Mouse (Mus musculus) C2C12 (cell line): Measurements from ENCODE around the gene Bckdk. TPM values are rescaled to one million over a fixed set of nuclear protein-coding genes. Genes with fewer than 3 reads are reported as not detected.
A peak's percentile ranks its signal among the peaks of the same experiment; 100 is the strongest.

Experiments used
- H3K27me3 ChIP-seq: one replicate; pipeline ENCODE4 v1.6.1; 2011; ENCODE audit not compliant: control insufficient read depth, insufficient read depth, insufficient read length
- H3K36me3 ChIP-seq: one replicate; pipeline ENCODE4 v1.6.1; 2011; ENCODE audit not compliant: control insufficient read depth, insufficient read depth
- H3K4me3 ChIP-seq: one replicate; pipeline ENCODE4 v1.5.1; 2011; ENCODE audit warnings: mild to moderate bottlenecking, control low read depth; ENCODE audit not compliant: poor library complexity, insufficient read depth, severe bottlenecking
- H3K79me2 ChIP-seq: one replicate; pipeline ENCODE4 v1.6.1; 2011; ENCODE audit not compliant: control insufficient read depth, insufficient read depth
- H3K79me3 ChIP-seq: one replicate; pipeline ENCODE4 v1.6.1; 2011; ENCODE audit warnings: low read depth, control low read depth
- H3ac ChIP-seq: one replicate; pipeline ENCODE3; 2011; ENCODE audit warnings: low read depth; ENCODE audit not compliant: control insufficient read depth, insufficient read length
- CEBPB ChIP-seq: IDR thresholded peaks from one replicate; pipeline ENCODE4 v1.6.1; 2011; ENCODE audit warnings: low read depth, mild to moderate bottlenecking, control low read depth, moderate library complexity
- CTCF ChIP-seq: IDR thresholded peaks from one replicate; pipeline ENCODE4 v1.5.1; 2011; ENCODE audit not compliant: control insufficient read depth, insufficient read depth, insufficient read length
- FOSL1 ChIP-seq: IDR thresholded peaks from one replicate; pipeline ENCODE4 v1.8.0; 2011; ENCODE audit warnings: mild to moderate bottlenecking, low read length; ENCODE audit not compliant: poor library complexity, insufficient read depth, severe bottlenecking
- MAX ChIP-seq: IDR thresholded peaks from one replicate; pipeline ENCODE4 v1.6.1; 2011; ENCODE audit warnings: mild to moderate bottlenecking, control low read depth
- MYOD1 ChIP-seq: IDR thresholded peaks from one replicate; pipeline ENCODE4 v1.6.1; 2011; ENCODE audit warnings: low read depth; ENCODE audit not compliant: control insufficient read depth, insufficient read length
- MYOG ChIP-seq: IDR thresholded peaks from one replicate; pipeline ENCODE4 v1.6.1; 2011; ENCODE audit not compliant: control insufficient read depth, insufficient read length; ENCODE audit errors: extremely low read depth
- USF1 ChIP-seq: IDR thresholded peaks from one replicate; pipeline ENCODE4 v1.6.1; 2011; ENCODE audit warnings: low read depth, mild to moderate bottlenecking, control low read depth, moderate library complexity
- polyA plus RNA-seq: library from polyadenylated mRNA; unstranded; fragments of >200 nt; fragmentation: generic; extraction: Trizol; gene quantifications from one replicate; pipeline ENCODE4 v1.2.1, GENCODE M21; 2012; ENCODE audit warnings: missing spikeins

The Bckdk gene
- polyA plus RNA-seq, 1 experiment = 52.4 TPM

GRCm38 (mm10) chr7:127929923-127930322 lies 26.0 kb downstream of the Bckdk start, which contains the start of gene Prss8:
Prss8 (minus strand) TSS chr7:127930104.
- no peaks in the 10 kb centered on the region for H3K36me3 ChIP-seq
- no peaks in the 10 kb centered on the region for H3K27me3 ChIP-seq
- H3ac ChIP-seq = no peak within 1 kb of the TSS
- TF ChIP-seq MYOD1 = no peak
- no peak for TF ChIP-seq FOSL1
- no peak for TF ChIP-seq CTCF
- no peak for TF ChIP-seq CEBPB
- no peak for TF ChIP-seq USF1
- no peak for TF ChIP-seq MAX
- no peak for TF ChIP-seq MYOG
- no peaks in the 10 kb centered on the region for H3K79me3 ChIP-seq
- no peak within 1 kb of the TSS for H3K4me3 ChIP-seq
- no peaks in the 10 kb centered on the region for H3K79me2 ChIP-seq

- no peaks in the 10 kb centered on the region for H3K79me3 ChIP-seq
- H3K36me3 ChIP-seq = no peaks in the 10 kb centered on the region
- no peak for TF ChIP-seq MAX
- TF ChIP-seq MYOD1 = no peak
- TF ChIP-seq CEBPB = no peak
- no peak for TF ChIP-seq FOSL1
- no peak for TF ChIP-seq MYOG
- TF ChIP-seq CTCF = no peak
- TF ChIP-seq USF1 = no peak
- H3K27me3 ChIP-seq = no peaks in the 10 kb centered on the region
- no peak overlapping the region for H3ac ChIP-seq
- no peaks in the 10 kb centered on the region for H3K79me2 ChIP-seq
- H3K4me3 ChIP-seq = no peak overlapping the region
Measured at GRCm38 (mm10) chr7:127930636-127931035, 26.8 kb downstream of the Bckdk start.

- Histone ChIP-seq H3ac (no peak overlapping the region), H3K79me2 (no peaks in the 10 kb centered on the region), H3K27me3 (no peaks in the 10 kb centered on the region), H3K79me3 (no peaks in the 10 kb centered on the region), H3K4me3 (no peak overlapping the region), H3K36me3 (no peaks in the 10 kb centered on the region)
- TF ChIP-seq USF1 (peak; percentile 96), MAX (peak; percentile 37), FOSL1 (no peak), MYOD1 (no peak)
Measured at GRCm38 (mm10) chr7:127931351-127932135, 27.7 kb downstream of the Bckdk start.

GRCm38 (mm10) chr7:127932273-127933031 lies 28.6 kb downstream of the Bckdk start:
- peak; percentile 84 for TF ChIP-seq MAX
- peak; percentile 56 for TF ChIP-seq USF1
- no peak for TF ChIP-seq CTCF
- TF ChIP-seq FOSL1 = no peak
- TF ChIP-seq MYOD1 = peak; percentile 90
- Histone ChIP-seq H3K36me3 (no peaks in the 10 kb centered on the region), H3K4me3 (no peak overlapping the region), H3K79me2 (no peaks in the 10 kb centered on the region), H3ac (no peak overlapping the region), H3K27me3 (no peaks in the 10 kb centered on the region), H3K79me3 (no peaks in the 10 kb centered on the region)

DNA sequence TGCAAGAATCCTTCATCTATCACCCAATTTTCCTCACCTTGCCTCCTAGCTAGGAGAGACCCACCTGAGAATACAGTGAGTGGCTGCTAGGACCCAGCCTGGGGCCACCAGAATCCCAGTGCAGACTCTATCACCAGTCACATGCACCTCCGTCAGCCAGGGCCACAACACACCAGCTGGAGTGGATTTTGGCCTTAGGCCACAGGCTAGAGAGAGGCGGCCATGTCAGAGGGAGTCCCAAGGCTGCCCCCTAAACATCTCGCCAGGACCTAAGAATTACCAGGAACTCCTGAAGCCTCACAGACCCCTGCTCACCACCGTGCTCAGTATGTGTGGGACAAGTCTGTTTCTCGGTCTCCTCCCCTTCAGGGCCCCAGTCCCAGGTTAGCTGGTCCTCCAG lies 30.2 kb downstream of the Bckdk start:
- Histone ChIP-seq H3K27me3 (no peaks in the 10 kb centered on the region), H3K79me2 (no peaks in the 10 kb centered on the region), H3K4me3 (no peak overlapping the region), H3ac (no peak overlapping the region), H3K36me3 (no peaks in the 10 kb centered on the region), H3K79me3 (no peaks in the 10 kb centered on the region)
- TF ChIP-seq MYOG (no peak), MYOD1 (no peak), CEBPB (no peak), FOSL1 (no peak), MAX (no peak), CTCF (no peak), USF1 (no peak)
